Mouse (Mus musculus) heart, embryonic 11.5 days (tissue): ENCODE results near the gene Adgre4. TPM values are rescaled to one million over a fixed set of nuclear protein-coding genes. Genes with fewer than 3 reads are reported as not detected.
"Not testable (repeated sequence)": the region's sequence is repeated elsewhere in the genome, so short reads cannot be mapped to it uniquely, and the experiment has no call there.

ENCODE experiments used
- ATAC-seq: fragments of 200-750 bp; cut with Nextera tagmentation; replicated peaks from 2 replicates; pipeline ENCODE4 v1.8.0; 2017; ENCODE audit warnings: moderate library complexity; ENCODE audit not compliant: insufficient number of reproducible peaks, low FRiP score, low TSS enrichment
- H3K27ac ChIP-seq: fragments of 300-500 bp; sonication (generic); 2 replicates; pipeline ENCODE4 v1.5.1; 2014; ENCODE audit warnings: mild to moderate bottlenecking, low read depth, low read length
- H3K27me3 ChIP-seq: fragments of 300-500 bp; sonication (generic); 2 replicates; pipeline ENCODE4 v1.6.1; 2014; ENCODE audit warnings: mild to moderate bottlenecking, low read length, mixed read lengths; ENCODE audit not compliant: control insufficient read depth, insufficient read depth
- H3K36me3 ChIP-seq: fragments of 300-500 bp; sonication (generic); 2 replicates; pipeline ENCODE4 v1.6.1; 2014; ENCODE audit warnings: mild to moderate bottlenecking, low read length, moderate library complexity, mixed read lengths; ENCODE audit not compliant: control insufficient read depth, insufficient read depth
- H3K4me1 ChIP-seq: fragments of 300-500 bp; sonication (generic); 2 replicates; pipeline ENCODE4 v1.6.1; 2014; ENCODE audit warnings: low read length; ENCODE audit not compliant: control insufficient read depth, insufficient read depth
- H3K4me2 ChIP-seq: fragments of 300-500 bp; sonication (generic); 2 replicates; pipeline ENCODE4 v1.6.1; 2014; ENCODE audit warnings: mild to moderate bottlenecking, moderate library complexity
- H3K4me3 ChIP-seq: fragments of 300-500 bp; sonication (generic); 2 replicates; pipeline ENCODE4 v1.5.1; 2014; ENCODE audit warnings: low read depth, low read length
- H3K9ac ChIP-seq: fragments of 300-500 bp; sonication (generic); 2 replicates; pipeline ENCODE4 v1.6.1; 2014; ENCODE audit warnings: mild to moderate bottlenecking, low read depth, low read length, moderate library complexity
- H3K9me3 ChIP-seq: fragments of 300-500 bp; sonication (generic); replicated peaks from 2 replicates; pipeline ENCODE4 v1.6.1; 2016; ENCODE audit warnings: low read length; ENCODE audit not compliant: control insufficient read depth
- WGBS: fragments of 180-500 bp; shearing (Covaris S2); extraction: QIAGEN DNeasy Blood & Tissue Kit; methylation state at CpG from one replicate; pipeline ENCODE4 v1.1.7; 2014; ENCODE audit not compliant: insufficient replicate concordance; 5-methylcytosine and 5-hydroxymethylcytosine counted together
- polyA plus RNA-seq: library from polyadenylated mRNA; unstranded; fragments of >200 nt; fragmentation: Nextera tagmentation; extraction: Ambion mirVana; gene quantifications from 2 replicates; pipeline ENCODE4 v1.2.1, GENCODE M21; 2014

The Adgre4 gene
- polyA plus RNA-seq, 1 experiment from 2014 or later: 0.17 TPM

GRCm38 (mm10) chr17:55884912-55885311 is 135.1 kb downstream of the Adgre4 start:
- no peak overlapping the region for H3K4me3 ChIP-seq
- H3K9ac ChIP-seq: no peak overlapping the region
- H3K27me3 ChIP-seq: no peaks in the 10 kb centered on the region
- no peak for ATAC-seq
- H3K36me3 ChIP-seq: no peaks in the 10 kb centered on the region
- WGBS: 53% methylated on average over 2 of the region's 2 CpGs
- no peak overlapping the region for H3K27ac ChIP-seq
- no peaks in the 10 kb centered on the region for H3K9me3 ChIP-seq
- no peak overlapping the region for H3K4me2 ChIP-seq
- no peaks in the 10 kb centered on the region for H3K4me1 ChIP-seq

- peak overlapping the region; percentile 17 for H3K9ac ChIP-seq
- peak overlapping the region; percentile 37; the same call in 1 of the 2 replicates for H3K27ac ChIP-seq
- 11% methylated on average over 6 of the region's 8 CpGs for WGBS
- not testable (repeated sequence) for H3K4me1 ChIP-seq, H3K9me3 ChIP-seq, ATAC-seq, H3K27me3 ChIP-seq, H3K36me3 ChIP-seq
- peak overlapping the region; percentile 55 for H3K4me2 ChIP-seq
- peak overlapping the region; percentile 53 for H3K4me3 ChIP-seq
Observed at GRCm38 (mm10) chr17:55892406-55892955, 142.7 kb downstream of the Adgre4 start.

DNA sequence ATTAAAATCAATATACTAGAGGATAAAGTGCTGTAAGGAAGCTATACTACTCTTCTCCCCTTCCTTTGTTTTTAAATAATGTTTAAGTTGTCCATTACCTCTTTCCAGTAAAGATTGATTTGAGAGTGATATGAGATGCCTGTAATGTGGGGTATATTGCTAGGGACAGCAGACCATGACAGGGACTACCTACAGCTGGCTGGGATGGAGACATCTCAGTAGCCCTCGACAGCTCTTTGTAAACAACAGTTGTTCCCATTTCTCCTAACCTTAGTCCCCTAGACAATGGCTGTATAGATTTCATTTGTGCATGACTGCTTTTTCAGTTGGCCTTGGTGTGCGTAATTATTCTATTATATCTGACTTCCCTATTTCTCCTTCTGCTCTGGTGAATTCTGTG is 153.3 kb downstream of the Adgre4 start:
- ATAC-seq: no peak
- Histone ChIP-seq H3K27me3 (no peaks in the 10 kb centered on the region), H3K4me1 (no peaks in the 10 kb centered on the region), H3K27ac (no peak overlapping the region), H3K9me3 (no peaks in the 10 kb centered on the region), H3K4me3 (no peak overlapping the region), H3K36me3 (peaks cover under 1% of the 10 kb centered on the region; the same call in 1 of the 2 replicates), H3K9ac (no peak overlapping the region), H3K4me2 (no peak overlapping the region)
- WGBS: 63% methylated on average over 2 of the region's 2 CpGs

Other genes with a start within 250 kb of the Adgre4 start
- not detected in 2 replicates for gene Vmn2r118, start 124.8 kb upstream of the Adgre4 start, polyA plus RNA-seq
- gene Pot1b, start 37.4 kb upstream of the Adgre4 start, polyA plus RNA-seq: 4.4 and 6.2 TPM in 2 replicates
- gene Zfp119a, start 128.9 kb downstream of the Adgre4 start, polyA plus RNA-seq: 6.2 and 7.7 TPM in 2 replicates
- gene Zfp959, start 142.1 kb downstream of the Adgre4 start, polyA plus RNA-seq: 9.4 and 9.6 TPM in 2 replicates
- 3.6 and 4.1 TPM in 2 replicates for gene Zfp119b, start 199.5 kb downstream of the Adgre4 start, polyA plus RNA-seq
- gene Ebi3, start 202.7 kb downstream of the Adgre4 start, polyA plus RNA-seq: 0.19 and 0.20 TPM in 2 replicates
- 15.5 and 18.1 TPM in 2 replicates for gene Yju2, start 209.1 kb downstream of the Adgre4 start, polyA plus RNA-seq
- gene Shd, start 220.5 kb downstream of the Adgre4 start, polyA plus RNA-seq: 10.8 and 11.9 TPM in 2 replicates
- 5.0 and 5.2 TPM in 2 replicates for gene Fsd1, start 236.5 kb downstream of the Adgre4 start, polyA plus RNA-seq